Mouse (Mus musculus) neural tube, embryonic 15.5 days (tissue): ENCODE data around the gene Rabgap1l. TPM values are rescaled to one million over a fixed set of nuclear protein-coding genes. Genes with fewer than 3 reads are reported as not detected.

ENCODE experiments used
- ATAC-seq: fragments of 200-750 bp; cut with Nextera tagmentation; 2 replicates; pipeline ENCODE4 v1.8.0; 2017; ENCODE audit warnings: mild to moderate bottlenecking, moderate TSS enrichment, moderate library complexity; ENCODE audit not compliant: low FRiP score
- H3K27ac ChIP-seq: fragments of 300-500 bp; sonication (generic); replicated peaks from 2 replicates; pipeline ENCODE4 v1.5.1; 2015; ENCODE audit warnings: mild to moderate bottlenecking, inconsistent platforms
- H3K27me3 ChIP-seq: fragments of 300-500 bp; sonication (generic); replicated peaks from 2 replicates; pipeline ENCODE4 v1.6.1; 2015; ENCODE audit warnings: inconsistent platforms
- H3K36me3 ChIP-seq: fragments of 300-500 bp; sonication (generic); 2 replicates; pipeline ENCODE4 v1.6.1; 2015; ENCODE audit warnings: inconsistent platforms
- H3K4me1 ChIP-seq: fragments of 300-500 bp; sonication (generic); 2 replicates; pipeline ENCODE4 v1.6.1; 2015; ENCODE audit warnings: inconsistent platforms
- H3K4me2 ChIP-seq: fragments of 300-500 bp; sonication (generic); 2 replicates; pipeline ENCODE4 v1.6.1; 2015; ENCODE audit warnings: inconsistent platforms, mild to moderate bottlenecking, moderate library complexity
- H3K4me3 ChIP-seq: fragments of 300-500 bp; sonication (generic); replicated peaks from 2 replicates; pipeline ENCODE4 v1.5.1; 2015; ENCODE audit warnings: mild to moderate bottlenecking, inconsistent platforms
- H3K9ac ChIP-seq: fragments of 300-500 bp; sonication (generic); replicated peaks from 2 replicates; pipeline ENCODE4 v1.6.1; 2015; ENCODE audit warnings: mild to moderate bottlenecking, inconsistent platforms
- H3K9me3 ChIP-seq: fragments of 300-500 bp; sonication (generic); replicated peaks from 2 replicates; pipeline ENCODE4 v1.6.1; 2016; ENCODE audit warnings: inconsistent platforms
- WGBS: fragments of 180-500 bp; shearing (Covaris S2); methylation state at CpG from one replicate; pipeline ENCODE4 v1.1.7; 2015; ENCODE audit warnings: mixed read lengths; 5-methylcytosine and 5-hydroxymethylcytosine counted together
- polyA plus RNA-seq: library from polyadenylated mRNA; unstranded; fragments of >200 nt; fragmentation: Nextera tagmentation; extraction: Ambion mirVana; gene quantifications from 2 replicates; pipeline ENCODE4 v1.2.1, GENCODE M21; 2015

Gene Rabgap1l
- polyA plus RNA-seq, 1 experiment from 2014 or later, result 31.3 TPM

GRCm38 (mm10) chr1:160811930-160812329, 18.9 kb upstream of the Rabgap1l start:
- ATAC-seq, result no peak
- WGBS, result 67% methylated on average over 1 of the region's 1 CpGs
- Histone ChIP-seq H3K4me3 (no peak overlapping the region), H3K27ac (no peak overlapping the region), H3K9me3 (no peaks in the 10 kb centered on the region), H3K36me3 (no peaks in the 10 kb centered on the region), H3K4me2 (no peak overlapping the region), H3K27me3 (no peaks in the 10 kb centered on the region), H3K4me1 (no peaks in the 10 kb centered on the region), H3K9ac (no peak overlapping the region)

- no peak overlapping the region for H3K4me2 ChIP-seq
- no peak overlapping the region for H3K4me3 ChIP-seq
- H3K27me3 ChIP-seq, result no peaks in the 10 kb centered on the region
- no peaks in the 10 kb centered on the region for H3K9me3 ChIP-seq
- no peaks in the 10 kb centered on the region for H3K36me3 ChIP-seq
- no peaks in the 10 kb centered on the region for H3K4me1 ChIP-seq
- ATAC-seq, result no peak
- 70% methylated on average over 2 of the region's 2 CpGs for WGBS
- no peak overlapping the region for H3K9ac ChIP-seq
- H3K27ac ChIP-seq, result no peak overlapping the region
These were observed 12.3 kb upstream of the Rabgap1l start for GRCm38 (mm10) chr1:160805268-160805667.

GRCm38 (mm10) chr1:160799972-160800371, 7.0 kb upstream of the Rabgap1l start:
- Histone ChIP-seq H3K27me3 (no peaks in the 10 kb centered on the region), H3K4me3 (no peak overlapping the region), H3K9ac (no peak overlapping the region), H3K4me1 (no peaks in the 10 kb centered on the region), H3K4me2 (no peak overlapping the region), H3K36me3 (no peaks in the 10 kb centered on the region), H3K27ac (no peak overlapping the region), H3K9me3 (no peaks in the 10 kb centered on the region)
- WGBS, result 72% methylated on average over 3 of the region's 3 CpGs
- no peak for ATAC-seq

- no peaks in the 10 kb centered on the region for H3K27me3 ChIP-seq
- H3K4me2 ChIP-seq, result no peak overlapping the region
- H3K9ac ChIP-seq, result no peak overlapping the region
- no peaks in the 10 kb centered on the region for H3K9me3 ChIP-seq
- H3K4me1 ChIP-seq, result peaks cover 12% of the 10 kb centered on the region
- no peak overlapping the region for H3K27ac ChIP-seq
- ATAC-seq, result no peak
- H3K4me3 ChIP-seq, result no peak overlapping the region
- WGBS, result 87% methylated on average over 2 of the region's 2 CpGs
- H3K36me3 ChIP-seq, result no peaks in the 10 kb centered on the region
These were observed 2.0 kb upstream of the Rabgap1l start for GRCm38 (mm10) chr1:160795016-160795415.

- no peaks in the 10 kb centered on the region for H3K36me3 ChIP-seq
These were observed 1.1 kb upstream of the Rabgap1l start for GRCm38 (mm10) chr1:160793791-160794757.

GRCm38 (mm10) chr1:160792156-160792685, 790 bp downstream of the Rabgap1l start:
- no peaks in the 10 kb centered on the region for H3K9me3 ChIP-seq
- no peaks in the 10 kb centered on the region for H3K36me3 ChIP-seq
- peaks cover 12% of the 10 kb centered on the region for H3K4me1 ChIP-seq
- H3K4me2 ChIP-seq, result peak overlapping the region; percentile 98
- no peaks in the 10 kb centered on the region for H3K27me3 ChIP-seq
- peak; percentile 85 for ATAC-seq
- H3K4me3 ChIP-seq, result peak overlapping the region; percentile 92
- H3K27ac ChIP-seq, result peak overlapping the region; percentile 7; the same call in 1 of the 2 replicates
- under 1% methylated on average over 50 of the region's 51 CpGs for WGBS
- peak overlapping the region; percentile 83 for H3K9ac ChIP-seq

More at GRCm38 (mm10) chr1:160793791-160794757, 1.1 kb upstream of the Rabgap1l start:
- no peak for ATAC-seq
- 89% methylated on average over 13 of the region's 13 CpGs for WGBS
- no peaks in the 10 kb centered on the region for H3K27me3 ChIP-seq
- H3K4me3 ChIP-seq, result no peak overlapping the region
- H3K27ac ChIP-seq, result no peak overlapping the region
- no peak overlapping the region for H3K4me2 ChIP-seq
- no peaks in the 10 kb centered on the region for H3K9me3 ChIP-seq
- H3K9ac ChIP-seq, result no peak overlapping the region
- H3K4me1 ChIP-seq, result peaks cover 12% of the 10 kb centered on the region

GRCm38 (mm10) chr1:160791381-160792155, 1.4 kb downstream of the Rabgap1l start:
- Histone ChIP-seq H3K4me3 (peak overlapping the region; percentile 92), H3K9me3 (no peaks in the 10 kb centered on the region), H3K27me3 (no peaks in the 10 kb centered on the region), H3K9ac (peak overlapping the region; percentile 83), H3K4me1 (peaks cover 12% of the 10 kb centered on the region), H3K36me3 (no peaks in the 10 kb centered on the region), H3K4me2 (peak overlapping the region; percentile 98), H3K27ac (no peak overlapping the region; the same call in 1 of the 2 replicates)
- peak; percentile 12; the same call in 1 of the 2 replicates for ATAC-seq
- 9% methylated on average over 20 of the region's 20 CpGs for WGBS

- H3K9me3 ChIP-seq, result no peaks in the 10 kb centered on the region
- H3K4me3 ChIP-seq, result no peak overlapping the region
- no peaks in the 10 kb centered on the region for H3K36me3 ChIP-seq
- H3K4me2 ChIP-seq, result no peak overlapping the region
- no peak overlapping the region for H3K27ac ChIP-seq
- ATAC-seq, result no peak
- peaks cover 12% of the 10 kb centered on the region for H3K4me1 ChIP-seq
- H3K27me3 ChIP-seq, result no peaks in the 10 kb centered on the region
- no peak overlapping the region for H3K9ac ChIP-seq
These were observed 2.4 kb downstream of the Rabgap1l start for GRCm38 (mm10) chr1:160790630-160791029.

- no peak overlapping the region for H3K4me2 ChIP-seq
- H3K4me1 ChIP-seq, result peaks cover 12% of the 10 kb centered on the region
- 86% methylated on average over 3 of the region's 3 CpGs for WGBS
- no peaks in the 10 kb centered on the region for H3K36me3 ChIP-seq
- no peaks in the 10 kb centered on the region for H3K27me3 ChIP-seq
- ATAC-seq, result no peak
- H3K9ac ChIP-seq, result no peak overlapping the region
- H3K27ac ChIP-seq, result no peak overlapping the region
- H3K9me3 ChIP-seq, result no peaks in the 10 kb centered on the region
- H3K4me3 ChIP-seq, result no peak overlapping the region
These were observed 3.1 kb downstream of the Rabgap1l start for GRCm38 (mm10) chr1:160789876-160790275.

GRCm38 (mm10) chr1:160787926-160788325, 5.1 kb downstream of the Rabgap1l start:
- Histone ChIP-seq H3K4me3 (no peak overlapping the region), H3K4me1 (peaks cover 8% of the 10 kb centered on the region), H3K9me3 (no peaks in the 10 kb centered on the region), H3K27ac (no peak overlapping the region), H3K4me2 (no peak overlapping the region), H3K36me3 (no peaks in the 10 kb centered on the region), H3K27me3 (no peaks in the 10 kb centered on the region), H3K9ac (no peak overlapping the region)
- no peak for ATAC-seq
- 89% methylated on average over 1 of the region's 1 CpGs for WGBS

- H3K4me2 ChIP-seq, result no peak overlapping the region
- WGBS, result 89% methylated on average over 3 of the region's 3 CpGs
- H3K9me3 ChIP-seq, result no peaks in the 10 kb centered on the region
- peaks cover 8% of the 10 kb centered on the region for H3K4me1 ChIP-seq
- H3K27ac ChIP-seq, result no peak overlapping the region
- no peak overlapping the region for H3K9ac ChIP-seq
- no peak overlapping the region for H3K4me3 ChIP-seq
- H3K36me3 ChIP-seq, result no peaks in the 10 kb centered on the region
- no peak for ATAC-seq
- no peaks in the 10 kb centered on the region for H3K27me3 ChIP-seq
These were observed 5.8 kb downstream of the Rabgap1l start for GRCm38 (mm10) chr1:160787164-160787563.
